Mouse (Mus musculus) stomach, postnatal 0 days (tissue): Measurements from ENCODE around the gene Tpst1.

ENCODE experiments used
- CTCF ChIP-seq: IDR thresholded peaks from 2 replicates; pipeline ENCODE4 v1.5.1; 2016; ENCODE audit warnings: antibody characterized with exemption, low read depth, mild to moderate bottlenecking, moderate library complexity
- EP300 ChIP-seq: optimal IDR thresholded peaks from 2 replicates; pipeline ENCODE3; 2016; ENCODE audit warnings: antibody characterized with exemption

DNA sequence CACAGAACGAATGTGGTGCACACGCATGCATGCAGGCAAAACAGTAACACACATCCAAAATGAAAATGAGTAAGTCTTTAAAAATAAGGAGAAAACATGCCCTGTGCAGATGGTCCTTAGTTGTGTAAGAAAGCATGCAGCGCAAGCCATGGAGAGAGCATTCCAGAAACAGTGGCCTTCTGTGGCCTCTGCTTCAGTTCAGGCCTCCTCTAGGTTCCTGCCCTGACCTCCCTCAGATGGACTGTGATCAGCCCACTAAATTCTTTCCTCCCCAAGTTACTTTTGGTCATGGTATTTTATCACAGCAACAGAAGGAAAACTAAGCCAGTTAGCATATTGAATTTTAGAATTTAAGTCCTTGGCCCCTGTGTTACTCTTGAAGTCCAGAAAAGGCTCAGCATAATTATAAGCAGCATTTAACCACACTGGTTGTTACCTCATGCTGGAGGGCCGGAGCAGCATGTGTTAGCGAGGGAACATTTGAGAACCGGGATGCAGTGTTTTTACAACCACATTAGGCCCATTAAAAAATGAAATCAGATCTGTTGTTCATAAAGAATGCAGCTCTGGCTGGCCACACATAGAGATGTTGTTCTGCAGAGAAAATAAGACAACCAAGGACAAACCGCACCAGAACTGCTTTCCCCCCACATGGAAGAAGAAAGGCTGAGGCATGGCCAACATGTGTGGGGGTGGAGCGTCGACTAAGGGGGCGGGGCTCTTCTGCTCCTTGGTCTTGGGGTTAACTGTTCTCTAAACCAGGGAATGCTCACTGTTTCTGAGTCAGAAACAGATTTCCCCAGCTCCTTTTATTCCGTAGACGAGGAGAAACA lies 37.7 kb downstream of the Tpst1 start:
- no peak for TF ChIP-seq CTCF
- TF ChIP-seq EP300, result no peak
